17 mouse cellular contexts compared by ENCODE assay signal in the genomic region with DNA sequence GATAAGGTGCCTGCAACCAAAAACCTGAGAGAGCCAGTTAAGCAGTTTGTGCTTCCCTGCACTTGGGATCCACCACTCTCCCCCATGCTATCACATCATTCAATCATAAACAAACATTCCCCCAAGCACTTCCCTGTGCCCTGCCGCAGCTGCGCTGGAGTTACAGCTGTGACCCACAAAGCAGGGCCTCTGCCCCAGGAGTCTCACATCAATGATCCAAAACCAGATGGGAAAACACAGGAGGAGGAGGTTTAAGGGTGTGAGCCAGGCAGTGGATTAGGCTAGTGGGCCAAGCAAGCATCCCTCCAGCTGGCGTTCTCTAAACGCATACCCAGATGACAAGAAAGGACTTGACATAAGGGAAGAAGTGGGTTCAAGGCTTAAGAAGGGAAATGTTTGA.
DNase-seq lines count a peak whose midpoint lies in the region; ATAC-seq lines count a peak whose summit lies in the region.
"Had no signal": no experiment of that assay in that cellular context is flagged by ENCODE, and none has a peak within 500 bp of the region (broad histone marks: within the 10 kb centered on the region; RNA-seq: fewer than 3 reads in every experiment).

No protein-coding gene starts in this region.

- H3K4me3 ChIP-seq in kidney, embryonic 14.5 days (ENCODE audit: low read length), result no peak overlapping the region
- H3K4me3 ChIP-seq in neural tube, embryonic 15.5 days (replicated peaks), result no peak overlapping the region
- H3K4me3 ChIP-seq: embryonic facial prominence, embryonic 15.5 days; heart, embryonic 15.5 days; limb, embryonic 12.5 days had no signal

- WGBS in kidney, embryonic 14.5 days, result 7% methylated on average over 4 of the region's 4 CpGs
- 39% methylated on average over 4 of the region's 4 CpGs for WGBS in neural tube, embryonic 15.5 days

- H3K27ac ChIP-seq in kidney, embryonic 14.5 days (ENCODE audit: low read depth, low read length), result no peak overlapping the region
- no peak overlapping the region for H3K27ac ChIP-seq in neural tube, embryonic 15.5 days (replicated peaks)
- H3K27ac ChIP-seq: embryonic facial prominence, embryonic 15.5 days; heart, embryonic 15.5 days; limb, embryonic 12.5 days had no signal

- peaks cover 4% of the 10 kb centered on the region; the same call in 1 of the 2 replicates for H3K4me1 ChIP-seq in kidney, embryonic 14.5 days (ENCODE audit: control insufficient read depth, insufficient read depth, low read length)
- H3K4me1 ChIP-seq in neural tube, embryonic 15.5 days, result no peaks in the 10 kb centered on the region
- H3K4me1 ChIP-seq: embryonic facial prominence, embryonic 15.5 days; heart, embryonic 15.5 days; limb, embryonic 12.5 days had no signal

- H3K9ac ChIP-seq in kidney, embryonic 14.5 days (ENCODE audit: low read depth, low read length), result no peak overlapping the region
- no peak overlapping the region for H3K9ac ChIP-seq in neural tube, embryonic 15.5 days (replicated peaks)
- H3K9ac ChIP-seq: embryonic facial prominence, embryonic 15.5 days; heart, embryonic 15.5 days; limb, embryonic 12.5 days had no signal

- H3K4me2 ChIP-seq in kidney, embryonic 14.5 days (replicated peaks; ENCODE audit: low read depth, low read length), result no peak overlapping the region
- no peak overlapping the region for H3K4me2 ChIP-seq in neural tube, embryonic 15.5 days
- H3K4me2 ChIP-seq: embryonic facial prominence, embryonic 15.5 days; heart, embryonic 15.5 days; limb, embryonic 12.5 days had no signal

- no peak for DNase-seq in kidney, postnatal 14 days
- peak; percentile 37 for DNase-seq in neural tube, embryonic 10.5 days (ENCODE audit: extremely low spot score, low spot score)
- peak; percentile 79 for DNase-seq in fat pad, adult 2 months (ENCODE audit: extremely low read depth, low read depth, low spot score)
- peak; percentile 36 for DNase-seq in retina, embryonic 14.5 days (ENCODE audit: low spot score)
- DNase-seq in frontal cortex, postnatal 10 days (ENCODE audit: low spot score in 2 of 2), result no peak
- DNase-seq: adrenal gland, adult 2 months; cerebellum, adult 9-11 months; heart, adult 11 months; kidney, adult 8-10 months had no signal

- no peaks in the 10 kb centered on the region for H3K36me3 ChIP-seq in kidney, embryonic 14.5 days (ENCODE audit: control insufficient read depth, insufficient read depth, low read length)
- no peaks in the 10 kb centered on the region for H3K36me3 ChIP-seq in neural tube, embryonic 15.5 days
- H3K36me3 ChIP-seq: embryonic facial prominence, embryonic 15.5 days; heart, embryonic 15.5 days; limb, embryonic 12.5 days had no signal

- H3K27me3 ChIP-seq in kidney, embryonic 14.5 days (ENCODE audit: control insufficient read depth, insufficient read depth, low read length), result no peaks in the 10 kb centered on the region
- H3K27me3 ChIP-seq in neural tube, embryonic 15.5 days (replicated peaks), result no peaks in the 10 kb centered on the region
- H3K27me3 ChIP-seq: embryonic facial prominence, embryonic 15.5 days; limb, embryonic 12.5 days had no signal

- 0 out of 2 replicates have a peak, but pooled peaks cover 6% of the 10 kb centered on the region for H3K9me3 ChIP-seq in kidney, embryonic 14.5 days (ENCODE audit: control insufficient read depth, low read length)
- H3K9me3 ChIP-seq in neural tube, embryonic 15.5 days (replicated peaks), result no peaks in the 10 kb centered on the region
- H3K9me3 ChIP-seq: embryonic facial prominence, embryonic 15.5 days; heart, embryonic 15.5 days; limb, embryonic 12.5 days had no signal

- ATAC-seq in kidney, embryonic 14.5 days (ENCODE audit: low FRiP score, low TSS enrichment), result peak; percentile 78
- no peak for ATAC-seq in neural tube, embryonic 15.5 days (ENCODE audit: low FRiP score)
- ATAC-seq in erythroblast, adult 5-6 weeks (replicated peaks; ENCODE audit: low FRiP score, poor library complexity, severe bottlenecking), result no peak
- ATAC-seq: forebrain, embryonic 16.5 days; hindbrain, embryonic 16.5 days had no signal

Comparison
In these comparisons a context has a peak if more than half of its experiments do, and no peak if none do; other contexts are left out.
1. DNase-seq: peak in neural tube, embryonic 10.5 days (single experiment), fat pad, adult 2 months (single experiment) and retina, embryonic 14.5 days (single experiment); none in kidney, postnatal 14 days (single experiment) and frontal cortex, postnatal 10 days (0 of 2).